Mouse (Mus musculus) lung, adult 2 months (tissue): ENCODE measurements at regions not wholly inside any gene's neighbourhood (a gene's known extent, or its start where the extent isn't known, plus 50 kb on each side); places are given as distances from the start of the nearest gene placed in this dataset.

Experiments
- DNase-seq: peaks from one replicate; pipeline ENCODE4 v3.0.0; 2022
- H3K4me1 ChIP-seq: fragments of 200-500 bp; 2 replicates; pipeline ENCODE4 v1.6.1; 2011; ENCODE audit warnings: low read length; ENCODE audit not compliant: control insufficient read depth, insufficient read depth
- H3K4me3 ChIP-seq: fragments of 200-500 bp; replicated peaks from 2 replicates; pipeline ENCODE3; 2011; ENCODE audit warnings: low read depth, mild to moderate bottlenecking, control low read depth, low read length; ENCODE audit errors: extremely low read depth
- CTCF ChIP-seq: fragments of 200-500 bp; IDR thresholded peaks from 2 replicates; pipeline ENCODE4 v1.5.1; 2011; ENCODE audit warnings: mild to moderate bottlenecking, low read length, control low read depth; ENCODE audit not compliant: insufficient read depth
- POLR2A ChIP-seq: fragments of 200-500 bp; IDR thresholded peaks from 2 replicates; pipeline ENCODE4 v1.6.1; 2011; ENCODE audit warnings: low read depth, mild to moderate bottlenecking, control low read depth, low read length, borderline replicate concordance; ENCODE audit errors: extremely low read depth
- WGBS: fragments of 180-500 bp; shearing (Covaris S2); methylation state at CpG from one replicate; pipeline ENCODE4 v1.1.7; 2018; 5-methylcytosine and 5-hydroxymethylcytosine counted together

- WGBS, result 68% methylated on average over 4 of the region's 4 CpGs
- TF ChIP-seq POLR2A (no peak), CTCF (no peak)
- Histone ChIP-seq H3K4me3 (no peak overlapping the region), H3K4me1 (no peaks in the 10 kb centered on the region; the same call in 1 of the 2 replicates)
- no peak for DNase-seq
Observed at GRCm38 (mm10) chr17:84056469-84056868, 131.3 kb downstream of the Zfp36l2 start.

GRCm38 (mm10) chr17:84052437-84052836 lies 135.3 kb downstream of the Zfp36l2 start:
- TF ChIP-seq POLR2A (no peak), CTCF (no peak)
- Histone ChIP-seq H3K4me3 (no peak overlapping the region), H3K4me1 (no peaks in the 10 kb centered on the region)
- DNase-seq, result no peak
- WGBS, result 79% methylated on average over 8 of the region's 8 CpGs

GRCm38 (mm10) chr17:84051212-84051611 lies 136.5 kb downstream of the Zfp36l2 start:
- no peak for DNase-seq
- WGBS, result 90% methylated on average over 9 of the region's 9 CpGs
- H3K4me1 ChIP-seq, result no peaks in the 10 kb centered on the region

GRCm38 (mm10) chr17:84048533-84048932 lies 139.2 kb downstream of the Zfp36l2 start:
- TF ChIP-seq CTCF, result no peak
- no peak for TF ChIP-seq POLR2A
- Histone ChIP-seq H3K4me1 (peaks cover 3% of the 10 kb centered on the region), H3K4me3 (no peak overlapping the region)
- DNase-seq, result no peak
- WGBS, result 52% methylated on average over 6 of the region's 6 CpGs

More at GRCm38 (mm10) chr17:84051212-84051611, 136.5 kb downstream of the Zfp36l2 start:
- no peak for TF ChIP-seq CTCF
- TF ChIP-seq POLR2A, result no peak
- H3K4me3 ChIP-seq, result no peak overlapping the region

- WGBS, result 96% methylated on average over 1 of the region's 1 CpGs
- no peak for DNase-seq
- Histone ChIP-seq H3K4me3 (no peak overlapping the region), H3K4me1 (peaks cover 3% of the 10 kb centered on the region)
- TF ChIP-seq CTCF (no peak), POLR2A (no peak)
Observed at GRCm38 (mm10) chr17:84047520-84047919, 140.2 kb downstream of the Zfp36l2 start.

GRCm38 (mm10) chr17:84045812-84046211 lies 141.9 kb downstream of the Zfp36l2 start:
- 81% methylated on average over 1 of the region's 1 CpGs for WGBS
- Histone ChIP-seq H3K4me1 (peaks cover 3% of the 10 kb centered on the region), H3K4me3 (no peak overlapping the region)
- no peak for DNase-seq
- no peak for TF ChIP-seq CTCF
- no peak for TF ChIP-seq POLR2A

GRCm38 (mm10) chr17:84044472-84044936 lies 143.2 kb downstream of the Zfp36l2 start:
- peaks cover 3% of the 10 kb centered on the region for H3K4me1 ChIP-seq
- no peak overlapping the region for H3K4me3 ChIP-seq
- TF ChIP-seq CTCF, result no peak
- TF ChIP-seq POLR2A, result no peak
- DNase-seq, result peak; percentile 23
- 42% methylated on average over 5 of the region's 5 CpGs for WGBS

GRCm38 (mm10) chr17:84043102-84043501 lies 144.6 kb downstream of the Zfp36l2 start:
- peaks cover 7% of the 10 kb centered on the region for H3K4me1 ChIP-seq
- H3K4me3 ChIP-seq, result no peak overlapping the region
- no peak for DNase-seq
- 74% methylated on average over 2 of the region's 2 CpGs for WGBS
- TF ChIP-seq POLR2A (no peak), CTCF (no peak)

GRCm38 (mm10) chr17:84039444-84039843 lies 148.3 kb downstream of the Zfp36l2 start:
- 80% methylated on average over 10 of the region's 10 CpGs for WGBS
- TF ChIP-seq CTCF (no peak), POLR2A (no peak)
- Histone ChIP-seq H3K4me3 (no peak overlapping the region), H3K4me1 (peaks cover 4% of the 10 kb centered on the region; the same call in 1 of the 2 replicates)
- DNase-seq, result no peak

- 37% methylated on average over 11 of the region's 11 CpGs for WGBS
- DNase-seq, result no peak
- H3K4me3 ChIP-seq, result no peak overlapping the region
- TF ChIP-seq CTCF (no peak), POLR2A (no peak)
- H3K4me1 ChIP-seq, result peaks cover 4% of the 10 kb centered on the region; the same call in 1 of the 2 replicates
Observed at GRCm38 (mm10) chr17:84037580-84038304, 150.0 kb downstream of the Zfp36l2 start.
